Mouse (Mus musculus) hindbrain, embryonic 14.5 days (tissue): ENCODE data around the gene Senp2. TPM values are rescaled to one million over a fixed set of nuclear protein-coding genes. Genes with fewer than 3 reads are reported as not detected.
A peak's percentile ranks its signal among the peaks of the same experiment; 100 is the strongest.

Experiments used
- ATAC-seq: fragments of 200-750 bp; cut with Nextera tagmentation; 2 replicates; pipeline ENCODE4 v1.8.0; 2017; ENCODE audit warnings: moderate number of reproducible peaks, mild to moderate bottlenecking, moderate TSS enrichment, moderate library complexity; ENCODE audit not compliant: low FRiP score
- DNase-seq: peaks from one replicate; pipeline ENCODE4 v3.0.0-alpha.2; 2015; ENCODE audit warnings: low spot score
- H3K27ac ChIP-seq: fragments of 300-500 bp; sonication (generic); 2 replicates; pipeline ENCODE4 v1.5.1; 2014; ENCODE audit warnings: mild to moderate bottlenecking, moderate library complexity
- H3K27me3 ChIP-seq: fragments of 300-500 bp; sonication (generic); 2 replicates; pipeline ENCODE4 v1.6.1; 2014; ENCODE audit warnings: mild to moderate bottlenecking, low read length, mixed read lengths; ENCODE audit not compliant: control insufficient read depth, insufficient read depth
- H3K36me3 ChIP-seq: fragments of 300-500 bp; sonication (generic); replicated peaks from 2 replicates; pipeline ENCODE4 v1.6.1; 2014; ENCODE audit not compliant: control insufficient read depth, insufficient read depth
- H3K4me1 ChIP-seq: fragments of 300-500 bp; sonication (generic); replicated peaks from 2 replicates; pipeline ENCODE4 v1.6.1; 2014; ENCODE audit warnings: antibody characterized with exemption, low read length, mixed read lengths; ENCODE audit not compliant: control insufficient read depth, insufficient read depth
- H3K4me2 ChIP-seq: fragments of 300-500 bp; sonication (generic); replicated peaks from 2 replicates; pipeline ENCODE4 v1.6.1; 2014; ENCODE audit warnings: mild to moderate bottlenecking, moderate library complexity
- H3K4me3 ChIP-seq: fragments of 300-500 bp; sonication (generic); replicated peaks from 2 replicates; pipeline ENCODE4 v1.5.1; 2014; ENCODE audit warnings: mild to moderate bottlenecking, low read length
- H3K9ac ChIP-seq: fragments of 300-500 bp; sonication (generic); 2 replicates; pipeline ENCODE4 v1.6.1; 2014
- H3K9me3 ChIP-seq: fragments of 300-500 bp; sonication (generic); 2 replicates; pipeline ENCODE4 v1.6.1; 2016; ENCODE audit warnings: low read length; ENCODE audit not compliant: control insufficient read depth
- WGBS: fragments of 180-500 bp; shearing (Covaris S2); extraction: QIAGEN DNeasy Blood & Tissue Kit; methylation state at CpG from one replicate; pipeline ENCODE4 v1.1.7; 2014; 5-methylcytosine and 5-hydroxymethylcytosine counted together
- polyA plus RNA-seq: library from polyadenylated mRNA; unstranded; fragments of >200 nt; fragmentation: Nextera tagmentation; extraction: Ambion mirVana; gene quantifications from 2 replicates; pipeline ENCODE4 v1.2.1, GENCODE M21; 2014

Senp2 gene
- polyA plus RNA-seq, result 52.2 and 54.2 TPM in 2 replicates

- peaks cover 12% of the 10 kb centered on the region for H3K4me1 ChIP-seq
- no peaks in the 10 kb centered on the region for H3K36me3 ChIP-seq
- peak within 1 kb of the TSS; percentile 86 for H3K9ac ChIP-seq
- DNase-seq, result peak; percentile 100
- ATAC-seq, result peak; percentile 99
- H3K27me3 ChIP-seq, result no peaks in the 10 kb centered on the region
- H3K27ac ChIP-seq, result peak within 1 kb of the TSS; percentile 84
- peak within 1 kb of the TSS; percentile 97 for H3K4me3 ChIP-seq
- under 1% methylated on average over 45 of the region's 45 CpGs for WGBS
- H3K9me3 ChIP-seq, result no peaks in the 10 kb centered on the region
- H3K4me2 ChIP-seq, result peak within 1 kb of the TSS; percentile 80
Observed at GRCm38 (mm10) chr16:22009099-22009584, at the start of gene Senp2. TSS of gene Senp2 (plus strand) at chr16:22009484.

- Histone ChIP-seq H3K4me1 (no peaks in the 10 kb centered on the region), H3K27me3 (no peaks in the 10 kb centered on the region), H3K27ac (no peak overlapping the region), H3K9me3 (no peaks in the 10 kb centered on the region), H3K36me3 (no peaks in the 10 kb centered on the region), H3K4me3 (no peak overlapping the region), H3K4me2 (no peak overlapping the region), H3K9ac (no peak overlapping the region)
- DNase-seq, result no peak
- no peak for ATAC-seq
- 91% methylated on average over 3 of the region's 3 CpGs for WGBS
Observed at GRCm38 (mm10) chr16:21965576-21965975, 43.7 kb upstream of the Senp2 start.

GRCm38 (mm10) chr16:21969874-21970273 lies 39.4 kb upstream of the Senp2 start:
- ATAC-seq (no peak), DNase-seq (no peak)
- no peaks in the 10 kb centered on the region for H3K27me3 ChIP-seq
- 78% methylated on average over 4 of the region's 5 CpGs for WGBS
- no peak overlapping the region for H3K4me2 ChIP-seq
- H3K9ac ChIP-seq, result no peak overlapping the region
- H3K9me3 ChIP-seq, result no peaks in the 10 kb centered on the region
- no peaks in the 10 kb centered on the region for H3K36me3 ChIP-seq
- no peaks in the 10 kb centered on the region for H3K4me1 ChIP-seq
- no peak overlapping the region for H3K27ac ChIP-seq
- H3K4me3 ChIP-seq, result no peak overlapping the region

- Histone ChIP-seq H3K27ac (no peak overlapping the region), H3K36me3 (no peaks in the 10 kb centered on the region), H3K27me3 (no peaks in the 10 kb centered on the region), H3K4me3 (no peak overlapping the region), H3K9me3 (no peaks in the 10 kb centered on the region), H3K4me2 (no peak overlapping the region), H3K4me1 (no peaks in the 10 kb centered on the region), H3K9ac (no peak overlapping the region)
- DNase-seq (no peak), ATAC-seq (no peak)
- WGBS, result 87% methylated on average over 6 of the region's 6 CpGs
Observed at GRCm38 (mm10) chr16:21970536-21970935, 38.7 kb upstream of the Senp2 start.

GRCm38 (mm10) chr16:21971446-21971845 lies 37.8 kb upstream of the Senp2 start:
- H3K27me3 ChIP-seq, result no peaks in the 10 kb centered on the region
- WGBS, result 76% methylated on average over 4 of the region's 4 CpGs

GRCm38 (mm10) chr16:21976203-21976602 lies 33.1 kb upstream of the Senp2 start:
- ATAC-seq (no peak), DNase-seq (no peak)
- no peaks in the 10 kb centered on the region for H3K27me3 ChIP-seq
- WGBS, result 2% methylated on average over 16 of the region's 16 CpGs
- H3K4me3 ChIP-seq, result no peak overlapping the region
- H3K4me1 ChIP-seq, result no peaks in the 10 kb centered on the region; the same call in 1 of the 2 replicates
- peak overlapping the region; percentile 22; the same call in 1 of the 2 replicates for H3K9ac ChIP-seq
- H3K27ac ChIP-seq, result no peak overlapping the region
- H3K36me3 ChIP-seq, result no peaks in the 10 kb centered on the region
- H3K9me3 ChIP-seq, result no peaks in the 10 kb centered on the region
- peak overlapping the region; percentile 41 for H3K4me2 ChIP-seq

More at GRCm38 (mm10) chr16:21971446-21971845, 37.8 kb upstream of the Senp2 start:
- no peak overlapping the region for H3K4me2 ChIP-seq
- H3K9ac ChIP-seq, result no peak overlapping the region
- no peak overlapping the region for H3K27ac ChIP-seq
- H3K9me3 ChIP-seq, result no peaks in the 10 kb centered on the region
- no peaks in the 10 kb centered on the region; the same call in 1 of the 2 replicates for H3K4me1 ChIP-seq
- no peak overlapping the region for H3K4me3 ChIP-seq
- no peak for ATAC-seq
- DNase-seq, result no peak
- H3K36me3 ChIP-seq, result no peaks in the 10 kb centered on the region

GRCm38 (mm10) chr16:21977347-21977746 lies 31.9 kb upstream of the Senp2 start:
- Histone ChIP-seq H3K4me3 (no peak overlapping the region), H3K9ac (no peak overlapping the region), H3K4me1 (no peaks in the 10 kb centered on the region; the same call in 1 of the 2 replicates), H3K4me2 (no peak overlapping the region), H3K27me3 (no peaks in the 10 kb centered on the region), H3K27ac (no peak overlapping the region), H3K9me3 (no peaks in the 10 kb centered on the region), H3K36me3 (no peaks in the 10 kb centered on the region)
- DNase-seq, result no peak
- 89% methylated on average over 5 of the region's 5 CpGs for WGBS
- no peak for ATAC-seq

GRCm38 (mm10) chr16:21983146-21983545 lies 26.1 kb upstream of the Senp2 start:
- WGBS, result 94% methylated on average over 9 of the region's 9 CpGs
- H3K4me1 ChIP-seq, result no peaks in the 10 kb centered on the region
- H3K27ac ChIP-seq, result no peak overlapping the region
- no peaks in the 10 kb centered on the region for H3K36me3 ChIP-seq
- H3K27me3 ChIP-seq, result no peaks in the 10 kb centered on the region
- H3K9me3 ChIP-seq, result no peaks in the 10 kb centered on the region
- ATAC-seq, result no peak
- no peak overlapping the region for H3K4me2 ChIP-seq
- no peak overlapping the region for H3K4me3 ChIP-seq
- no peak overlapping the region for H3K9ac ChIP-seq
- DNase-seq, result no peak

- ATAC-seq, result no peak
- no peaks in the 10 kb centered on the region for H3K27me3 ChIP-seq
Observed at GRCm38 (mm10) chr16:21983581-21983980, 25.7 kb upstream of the Senp2 start.

GRCm38 (mm10) chr16:21984091-21984490 lies 25.2 kb upstream of the Senp2 start:
- H3K4me1 ChIP-seq, result no peaks in the 10 kb centered on the region
- whole genome bisulfite sequencing, result 91% methylated on average over 12 of the region's 12 CpGs

More at GRCm38 (mm10) chr16:21983581-21983980, 25.7 kb upstream of the Senp2 start:
- no peak overlapping the region for H3K27ac ChIP-seq
- H3K9ac ChIP-seq, result no peak overlapping the region
- H3K4me1 ChIP-seq, result no peaks in the 10 kb centered on the region
- no peaks in the 10 kb centered on the region for H3K9me3 ChIP-seq
- H3K36me3 ChIP-seq, result no peaks in the 10 kb centered on the region
- DNase-seq, result no peak
- no peak overlapping the region for H3K4me2 ChIP-seq
- H3K4me3 ChIP-seq, result no peak overlapping the region
- WGBS, result 88% methylated on average over 4 of the region's 4 CpGs

More at GRCm38 (mm10) chr16:21984091-21984490, 25.2 kb upstream of the Senp2 start:
- H3K27ac ChIP-seq, result no peak overlapping the region
- ATAC-seq (no peak), DNase-seq (no peak)
- H3K9ac ChIP-seq, result no peak overlapping the region
- no peak overlapping the region for H3K4me2 ChIP-seq
- H3K36me3 ChIP-seq, result no peaks in the 10 kb centered on the region
- no peak overlapping the region for H3K4me3 ChIP-seq
- no peaks in the 10 kb centered on the region for H3K27me3 ChIP-seq
- no peaks in the 10 kb centered on the region for H3K9me3 ChIP-seq
